Mouse (Mus musculus) T-cell, adult 2 months (primary cell): ENCODE results near the gene Babam2.

Experiments
- DNase-seq: peaks from one replicate; pipeline ENCODE4 v3.0.0; 2022; ENCODE audit warnings: low spot score

The Babam2 gene

DNA sequence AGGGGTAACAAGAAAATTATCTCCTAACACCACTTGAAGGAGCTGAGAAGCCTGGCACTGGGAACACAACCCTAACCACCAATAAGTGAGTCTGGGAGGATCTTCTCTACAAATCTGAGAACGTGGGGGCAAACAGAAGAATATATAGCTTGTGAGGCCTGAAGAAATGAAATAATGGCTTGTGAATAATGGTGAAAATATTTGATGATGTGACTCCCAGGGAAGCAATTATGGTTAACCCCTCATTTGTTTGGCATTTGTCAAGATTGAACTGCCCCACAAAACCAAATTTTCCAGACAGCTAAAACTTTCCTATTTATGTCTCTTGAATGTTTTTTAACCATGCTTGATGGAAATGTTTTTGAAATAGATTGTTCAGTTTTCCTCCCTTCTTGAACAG is 354.4 kb downstream of the Babam2 start:
- DNase-seq, result no peak

- DNase-seq, result no peak
These were observed 355.0 kb downstream of the Babam2 start for GRCm38 (mm10) chr5:32052467-32052866.

DNA sequence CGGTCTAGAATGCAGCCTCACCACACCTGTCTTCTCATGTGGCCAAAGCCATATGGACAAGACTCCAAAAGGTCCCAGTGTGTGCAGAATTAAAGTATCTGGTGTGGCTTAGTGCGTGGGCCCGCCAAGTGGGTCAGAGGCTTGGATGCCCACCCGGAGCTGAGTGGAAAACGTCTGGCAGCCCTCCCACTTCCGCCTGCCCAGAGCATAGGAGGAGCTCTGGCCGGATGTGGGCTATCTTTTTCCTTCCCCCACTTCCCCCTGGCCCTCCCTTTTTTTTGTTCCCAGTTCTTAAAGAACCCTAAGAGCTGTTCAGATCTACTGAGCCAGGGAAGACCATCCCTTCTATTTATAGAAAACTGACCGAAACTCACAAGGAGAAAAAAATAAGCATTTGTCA is 356.0 kb downstream of the Babam2 start:
- no peak for DNase-seq

GRCm38 (mm10) chr5:32055676-32056075 is 358.2 kb downstream of the Babam2 start:
- DNase-seq, result no peak

DNA sequence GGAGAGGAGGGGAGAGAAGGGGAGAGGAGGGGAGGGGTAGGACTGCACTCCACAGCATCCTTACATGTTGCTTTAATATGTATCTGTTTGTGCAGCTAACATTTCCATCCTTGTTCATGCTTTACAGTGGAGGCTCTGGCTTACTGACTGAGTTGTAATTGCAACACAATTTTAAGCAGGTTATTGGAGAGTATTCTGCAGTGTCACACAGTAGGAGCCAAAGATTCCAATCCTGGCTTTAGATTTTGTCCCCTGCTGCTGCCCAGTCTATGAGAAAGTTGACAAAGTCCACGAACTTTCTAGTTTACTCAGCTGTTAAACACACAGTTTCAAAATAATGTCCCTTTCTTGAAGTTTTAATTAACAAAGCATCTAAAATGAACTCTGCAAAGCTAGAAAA is 358.6 kb downstream of the Babam2 start:
- DNase-seq, result no peak

GRCm38 (mm10) chr5:32058481-32059253 is 361.2 kb downstream of the Babam2 start:
- DNase-seq, result no peak

DNA sequence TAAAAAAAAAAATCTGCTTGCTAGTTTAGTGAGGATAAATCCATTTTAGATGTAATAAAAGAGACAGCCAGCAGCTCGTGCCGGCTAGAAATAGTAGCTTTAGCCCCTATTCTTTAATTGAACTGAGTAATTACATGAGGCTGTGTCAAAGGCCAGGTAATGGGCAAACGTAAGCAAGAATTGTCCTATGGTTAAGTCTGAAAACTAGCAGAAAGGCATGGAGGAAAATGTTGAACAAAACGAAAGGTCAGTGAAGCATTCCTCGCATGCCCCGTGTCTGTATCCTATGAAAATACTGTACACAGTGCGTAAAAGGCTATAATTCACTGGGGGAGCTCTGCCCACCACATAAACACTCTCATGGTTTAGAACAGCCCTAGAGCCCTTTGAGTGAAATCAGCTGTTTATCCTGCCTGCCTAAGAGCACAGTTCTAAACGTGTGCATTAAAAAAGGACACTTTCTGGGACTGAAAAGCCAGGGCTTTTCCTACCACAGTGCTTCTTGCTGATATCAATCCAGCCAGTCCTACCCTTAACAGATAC is 361.8 kb downstream of the Babam2 start:
- no peak for DNase-seq

DNA sequence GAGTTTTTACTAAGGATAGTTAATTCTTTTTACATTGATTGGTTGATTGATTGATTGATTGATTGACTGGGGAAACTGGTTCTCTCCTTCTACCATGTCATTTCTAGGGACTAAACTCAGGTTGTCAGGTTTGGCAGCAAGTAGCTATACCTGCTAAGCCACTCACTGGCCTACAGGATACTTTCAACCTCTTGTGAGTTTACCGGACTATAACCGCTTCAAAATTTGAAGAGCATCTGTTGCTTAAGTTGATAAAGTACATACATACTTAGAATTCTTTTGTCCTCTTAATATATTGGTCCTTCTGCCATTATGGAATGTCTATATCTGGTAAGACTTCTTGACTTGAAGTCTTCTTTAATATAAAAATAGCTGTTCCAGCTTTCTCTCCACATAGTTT is 363.0 kb downstream of the Babam2 start:
- no peak for DNase-seq

DNA sequence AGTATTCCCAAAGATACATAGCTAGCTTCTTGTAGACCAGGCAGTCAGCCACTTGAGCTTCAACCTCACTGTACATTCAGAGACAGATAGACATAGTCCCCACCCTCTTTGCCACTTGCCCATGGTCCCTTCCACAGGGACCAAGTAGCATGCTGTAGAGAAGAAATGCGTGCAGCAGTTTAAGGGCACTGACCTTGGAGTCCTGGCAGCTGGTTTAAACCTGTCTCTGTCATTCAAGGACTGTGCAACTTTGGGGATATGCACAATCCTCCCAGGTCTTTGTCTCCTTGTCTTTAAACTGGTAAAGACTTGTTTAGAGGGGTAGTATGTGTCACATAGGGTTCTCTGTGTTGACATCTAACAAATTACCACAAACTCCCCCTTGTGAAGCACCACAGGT is 364.4 kb downstream of the Babam2 start:
- DNase-seq, result no peak

GRCm38 (mm10) chr5:32064341-32065105 is 367.0 kb downstream of the Babam2 start:
- no peak for DNase-seq

- DNase-seq, result no peak
These were observed 368.7 kb downstream of the Babam2 start for GRCm38 (mm10) chr5:32066015-32066734.

DNA sequence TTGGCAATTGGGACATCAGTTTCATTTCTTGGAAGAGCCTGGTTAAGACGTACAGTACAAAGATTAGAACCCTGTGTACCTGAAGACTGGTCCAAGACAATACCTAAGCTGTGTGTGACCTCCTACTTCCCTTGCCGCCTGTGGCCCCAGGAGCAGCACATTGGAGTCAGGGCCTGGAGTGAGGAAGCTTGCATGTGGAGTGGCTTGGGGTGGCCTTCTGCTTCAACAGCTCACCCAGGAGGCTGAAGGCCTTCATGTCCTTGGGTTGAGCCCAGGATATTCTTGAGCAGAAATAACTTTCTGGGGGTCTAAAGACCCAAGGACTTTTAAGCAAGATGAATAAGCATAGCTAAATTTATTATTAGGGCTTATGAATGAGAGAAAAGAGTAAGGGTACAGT is 369.4 kb downstream of the Babam2 start:
- DNase-seq, result no peak

- no peak for DNase-seq
These were observed 371.1 kb downstream of the Babam2 start for GRCm38 (mm10) chr5:32068616-32069015.

DNA sequence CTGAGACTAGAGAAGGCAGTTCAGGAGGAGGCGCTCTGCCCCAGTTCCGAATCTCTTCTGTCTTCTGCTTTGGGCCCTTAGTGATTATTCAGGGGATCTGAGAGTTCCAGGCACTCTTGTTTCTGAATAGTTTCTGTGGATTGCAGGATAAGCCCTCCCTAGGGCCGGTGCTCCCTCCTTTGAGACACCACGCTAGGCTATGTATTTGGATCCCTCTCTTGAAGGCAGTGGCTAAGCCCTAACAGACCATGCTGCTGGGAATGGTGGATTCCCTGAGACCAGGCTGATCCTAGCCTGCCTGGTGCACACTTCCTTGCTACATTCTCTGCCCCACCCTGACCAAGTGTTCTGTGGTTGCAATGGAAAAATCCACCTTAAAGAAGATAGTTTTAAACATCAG is 371.6 kb downstream of the Babam2 start:
- no peak for DNase-seq

GRCm38 (mm10) chr5:32069566-32070169 is 372.2 kb downstream of the Babam2 start:
- DNase-seq, result no peak

DNA sequence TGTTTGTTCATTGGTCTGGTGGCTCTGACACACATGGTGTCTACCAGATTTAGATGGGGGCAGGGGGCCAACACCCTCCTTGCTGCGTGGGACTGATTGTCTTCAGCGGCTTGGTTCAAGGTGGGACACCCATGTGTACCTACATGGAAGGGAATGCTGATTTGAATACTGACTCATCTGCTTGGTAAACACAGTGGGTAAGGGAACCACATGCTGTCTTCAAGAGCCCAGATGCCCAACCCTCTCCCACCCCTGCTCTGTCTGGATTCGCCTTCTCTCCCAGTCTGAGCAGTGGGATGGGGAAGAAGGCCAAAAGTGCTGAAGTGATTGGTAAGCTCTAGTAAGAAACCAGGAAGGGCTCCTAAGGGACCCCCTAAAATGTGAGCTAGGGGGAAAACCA is 373.3 kb downstream of the Babam2 start:
- no peak for DNase-seq

DNA sequence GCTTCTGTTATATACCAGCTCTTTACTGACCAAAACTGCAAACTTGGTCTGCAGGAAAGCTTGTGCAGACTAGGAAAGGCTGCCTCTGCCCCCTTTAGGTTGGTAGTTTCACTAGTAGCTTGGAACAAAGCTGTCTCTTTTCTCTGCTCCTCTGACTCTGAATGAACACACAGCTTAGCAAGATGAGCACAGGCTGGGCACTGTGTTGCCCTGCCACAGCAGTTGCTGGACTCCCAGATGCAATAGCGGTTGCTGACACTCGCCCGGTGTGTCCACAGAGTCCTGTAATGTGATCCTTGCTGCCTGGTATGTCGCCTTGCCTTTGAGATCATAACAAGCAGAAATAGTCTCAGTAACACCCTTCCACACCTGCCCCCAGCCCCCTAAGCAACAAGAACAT is 373.8 kb downstream of the Babam2 start:
- DNase-seq, result no peak

DNA sequence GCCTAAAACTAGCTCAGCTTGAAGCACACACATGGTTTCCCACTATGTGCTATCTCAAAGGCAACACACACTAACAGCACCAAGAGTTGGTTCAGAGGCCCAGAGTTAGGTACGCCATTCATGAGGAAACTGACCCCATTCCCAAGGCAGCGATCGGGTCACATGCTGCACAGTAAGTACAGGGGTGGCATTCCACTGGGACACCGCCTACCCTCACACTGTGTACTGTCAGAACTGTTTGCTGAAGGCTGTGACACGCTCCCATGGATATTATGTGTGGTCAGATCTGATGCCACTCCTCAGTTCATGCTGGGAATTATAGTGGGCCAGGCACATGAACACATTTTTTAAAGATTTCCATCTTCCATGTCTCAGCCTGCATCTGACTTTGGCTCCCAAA is 374.3 kb downstream of the Babam2 start:
- no peak for DNase-seq

DNA sequence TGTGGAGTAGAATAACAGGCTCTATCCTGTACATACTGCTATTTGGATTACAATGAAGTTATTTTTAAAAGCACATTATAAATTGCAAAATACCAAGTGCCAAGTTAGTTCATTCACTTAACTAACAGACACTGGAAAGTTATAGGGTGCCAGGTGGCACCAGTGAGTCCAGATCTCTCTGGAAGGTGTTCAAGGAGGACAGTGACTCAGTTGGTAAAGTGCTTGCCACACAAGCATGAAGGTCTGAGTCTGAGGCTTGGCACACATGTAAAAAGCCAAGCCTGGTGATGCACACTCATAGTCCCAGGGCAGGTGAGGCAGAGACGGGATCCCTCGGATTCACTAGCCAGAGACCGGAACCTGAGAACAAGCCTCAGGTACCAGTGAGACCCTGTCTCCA is 375.4 kb downstream of the Babam2 start:
- no peak for DNase-seq

- DNase-seq, result no peak
These were observed 376.6 kb downstream of the Babam2 start for GRCm38 (mm10) chr5:32074053-32074452.

DNA sequence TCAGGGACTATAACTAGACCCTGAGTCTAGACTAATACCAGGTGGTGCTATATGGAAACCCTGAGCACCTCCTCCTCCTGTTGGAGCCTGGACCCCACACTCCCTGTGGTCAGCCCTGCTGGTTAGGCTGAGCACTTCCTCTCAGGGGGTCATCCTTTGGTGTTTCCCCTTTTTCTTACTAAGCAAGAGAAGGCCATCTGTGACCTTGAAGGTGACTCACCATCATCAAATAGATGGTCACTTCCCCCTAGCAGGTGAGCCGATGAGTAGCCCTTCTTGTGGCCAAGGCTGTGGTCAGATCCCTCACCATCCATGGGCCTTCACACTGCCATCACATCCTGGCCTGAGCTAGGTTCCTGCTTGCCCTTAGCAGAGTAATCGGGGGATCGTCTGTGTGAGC is 379.7 kb downstream of the Babam2 start:
- DNase-seq, result no peak

- DNase-seq, result no peak
These were observed 381.5 kb downstream of the Babam2 start for GRCm38 (mm10) chr5:32078986-32079385.
